Mouse (Mus musculus): ENCODE results near the gene Mt3.

The Mt3 gene

GRCm38 (mm10) chr8:94150925-94151324, 1.5 kb upstream of the Mt3 start:
- in situ Hi-C loops (cut with MboI, MseI): no loop called here

- in situ Hi-C loops (cut with MboI, MseI): no loop called here
These were observed 1.0 kb downstream of the Mt3 start for GRCm38 (mm10) chr8:94153451-94153850.

GRCm38 (mm10) chr8:94154537-94154936, 2.1 kb downstream of the Mt3 start:
- in situ Hi-C loops (cut with MboI, MseI): no loop called here

GRCm38 (mm10) chr8:94156092-94156491, 3.7 kb downstream of the Mt3 start:
- in situ Hi-C loops (cut with MboI, MseI): no loop called here

GRCm38 (mm10) chr8:94165772-94166171, 13.4 kb downstream of the Mt3 start:
- in situ Hi-C loops (cut with MboI, MseI): loop anchor here (5.0 kb wide), 1 partner anchor 37 kb away; no protein-coding TSS in a partner anchor

- in situ Hi-C loops (cut with MboI, MseI): loop anchor here (5.0 kb wide), 1 partner anchor 35 kb away; no protein-coding TSS in a partner anchor
These were observed 14.8 kb downstream of the Mt3 start for GRCm38 (mm10) chr8:94167244-94167643.

- in situ Hi-C loops (cut with MboI, MseI): loop anchor here (5.0 kb wide), 1 partner anchor 33 kb away; no protein-coding TSS in a partner anchor
These were observed 17.1 kb downstream of the Mt3 start for GRCm38 (mm10) chr8:94169547-94169946.

- in situ Hi-C loops (cut with MboI, MseI): no loop called here
These were observed 18.9 kb downstream of the Mt3 start for GRCm38 (mm10) chr8:94171321-94171755.

GRCm38 (mm10) chr8:94172075-94172808, 19.8 kb downstream of the Mt3 start, which contains the start of gene Mt2:
TSS of gene Mt2 (plus strand) at chr8:94172664.
- in situ Hi-C loops (cut with MboI, MseI): no loop called here

- in situ Hi-C loops (cut with MboI, MseI): no loop called here
These were observed 20.7 kb downstream of the Mt3 start for GRCm38 (mm10) chr8:94172809-94173732.

- in situ Hi-C loops (cut with MboI, MseI): no loop called here
These were observed 21.5 kb downstream of the Mt3 start for GRCm38 (mm10) chr8:94173848-94174403.

- in situ Hi-C loops (cut with MboI, MseI): no loop called here
These were observed 22.3 kb downstream of the Mt3 start for GRCm38 (mm10) chr8:94174619-94175213.

GRCm38 (mm10) chr8:94177716-94178390, 25.4 kb downstream of the Mt3 start:
- in situ Hi-C loops (cut with MboI, MseI): no loop called here

- in situ Hi-C loops (cut with MboI, MseI): no loop called here
These were observed 26.7 kb downstream of the Mt3 start, which contains the start of gene Mt1 for GRCm38 (mm10) chr8:94178857-94179712. TSS of gene Mt1 (plus strand) at chr8:94179082.

GRCm38 (mm10) chr8:94179713-94180560, 27.5 kb downstream of the Mt3 start:
- in situ Hi-C loops (cut with MboI, MseI): no loop called here

- in situ Hi-C loops (cut with MboI, MseI): no loop called here
These were observed 28.1 kb downstream of the Mt3 start for GRCm38 (mm10) chr8:94180561-94180908.

- in situ Hi-C loops (cut with MboI, MseI): no loop called here
These were observed 29.9 kb downstream of the Mt3 start for GRCm38 (mm10) chr8:94182055-94182929.

GRCm38 (mm10) chr8:94183117-94183516, 30.7 kb downstream of the Mt3 start:
- in situ Hi-C loops (cut with MboI, MseI): no loop called here

Measured in T-helper 1 cell (primary cell).